Mouse (Mus musculus): ENCODE results near the gene Olr1. TPM values are rescaled to one million over a fixed set of nuclear protein-coding genes. Genes with fewer than 3 reads are reported as not detected.

The Olr1 gene
- under 1 TPM in 1 of 2 experiments, not detected in 1; 0.31 TPM for total RNA-seq (2021)
- long read RNA-seq, experiment 1, result 0 reads
- long read RNA-seq, experiment 2, result 0 reads

GRCm38 (mm10) chr6:129507024-129507423 lies at the start of gene Olr1:
Gene Olr1, minus strand, starts transcription at chr6:129507165.
- no peak for DNase-seq (ENCODE audit: low spot score)

- no peak for DNase-seq (ENCODE audit: low spot score)
Observed at GRCm38 (mm10) chr6:129548009-129548408, 41.0 kb upstream of the Olr1 start.

DNA sequence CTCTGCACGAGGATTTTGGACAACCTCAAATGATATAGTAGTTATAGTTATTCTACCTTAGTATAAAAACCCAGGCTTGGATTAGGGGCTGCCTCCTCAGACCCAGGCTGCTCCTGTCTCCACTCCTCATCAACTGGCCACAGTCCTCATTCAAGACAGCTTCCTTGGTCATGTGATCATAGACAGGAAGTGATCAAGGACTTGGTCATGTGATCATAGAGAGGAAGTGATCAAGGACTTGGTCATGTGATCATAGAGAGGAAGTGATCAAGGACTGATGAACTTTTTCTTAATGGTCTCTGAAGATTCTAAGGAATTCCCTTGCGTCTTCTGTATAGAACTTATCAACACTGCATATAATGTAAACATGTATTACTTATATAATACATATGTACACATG lies 40.3 kb upstream of the Olr1 start:
- no peak for DNase-seq (ENCODE audit: low spot score)

GRCm38 (mm10) chr6:129543709-129544606 lies 37.0 kb upstream of the Olr1 start:
- peak; percentile 75 for DNase-seq (ENCODE audit: low spot score)

DNA sequence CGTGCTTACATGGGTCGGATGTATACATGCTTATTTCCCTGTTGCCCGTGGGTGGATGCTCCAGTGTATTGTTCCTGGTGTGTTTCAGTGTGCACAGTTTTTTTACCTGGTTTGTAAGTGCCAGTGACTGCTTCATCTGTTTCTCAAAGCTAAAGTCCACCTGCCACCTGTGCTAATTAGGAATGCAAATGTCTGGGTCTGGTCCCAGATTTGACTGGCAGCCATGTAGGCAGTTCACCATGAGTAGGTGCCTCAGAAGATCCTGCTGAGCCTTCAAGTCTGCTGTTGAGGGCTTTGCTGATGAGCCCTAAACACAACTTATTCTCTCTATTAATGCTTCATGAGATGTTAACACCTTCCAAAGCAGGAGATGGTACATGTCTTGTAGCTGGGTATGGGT lies 35.6 kb upstream of the Olr1 start:
- DNase-seq (ENCODE audit: low spot score), result no peak

DNA sequence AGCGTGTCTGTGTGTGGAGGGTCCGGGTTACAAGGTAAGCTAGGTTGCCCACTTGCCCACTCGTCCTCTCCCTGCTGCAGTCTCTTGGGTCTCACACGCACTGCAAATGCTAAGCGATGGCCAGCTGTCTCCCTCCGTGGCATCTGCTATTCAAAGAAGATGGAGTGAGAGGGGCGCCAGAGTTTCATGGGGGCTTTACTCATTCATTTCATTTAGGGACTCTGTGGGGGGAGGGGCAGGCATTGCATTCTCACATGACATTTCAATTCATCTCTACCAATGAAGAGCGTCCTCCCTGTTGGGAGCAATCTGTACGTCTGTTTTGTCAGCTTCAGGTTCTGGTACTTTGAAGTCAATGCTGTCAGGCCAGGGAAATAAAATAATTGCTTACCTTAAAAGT lies 35.0 kb upstream of the Olr1 start:
- no peak for DNase-seq (ENCODE audit: low spot score)

DNA sequence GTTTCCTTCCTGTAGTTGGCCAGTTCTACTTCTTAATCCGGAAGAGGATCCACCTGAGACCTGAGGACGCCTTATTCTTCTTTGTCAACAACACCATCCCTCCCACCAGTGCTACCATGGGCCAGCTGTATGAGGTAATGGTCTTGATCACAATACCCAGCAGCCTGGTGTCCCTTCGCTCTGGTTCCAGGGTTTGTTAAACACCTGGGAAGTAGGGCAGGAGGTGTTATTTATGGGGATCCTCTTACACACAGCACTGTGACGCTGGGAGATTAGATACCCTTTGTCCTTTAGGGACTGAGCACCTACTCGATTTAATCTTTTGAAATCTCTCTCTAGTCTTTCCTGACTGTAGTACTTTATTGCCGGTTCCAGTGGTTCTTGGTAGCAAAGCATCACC lies 31.6 kb upstream of the Olr1 start:
- DNase-seq (ENCODE audit: low spot score), result no peak

GRCm38 (mm10) chr6:129535723-129536122 lies 28.8 kb upstream of the Olr1 start:
- DNase-seq (ENCODE audit: low spot score), result no peak

- peak; percentile 18 for DNase-seq (ENCODE audit: low spot score)
Observed at GRCm38 (mm10) chr6:129534627-129535190, 27.7 kb upstream of the Olr1 start.

DNA sequence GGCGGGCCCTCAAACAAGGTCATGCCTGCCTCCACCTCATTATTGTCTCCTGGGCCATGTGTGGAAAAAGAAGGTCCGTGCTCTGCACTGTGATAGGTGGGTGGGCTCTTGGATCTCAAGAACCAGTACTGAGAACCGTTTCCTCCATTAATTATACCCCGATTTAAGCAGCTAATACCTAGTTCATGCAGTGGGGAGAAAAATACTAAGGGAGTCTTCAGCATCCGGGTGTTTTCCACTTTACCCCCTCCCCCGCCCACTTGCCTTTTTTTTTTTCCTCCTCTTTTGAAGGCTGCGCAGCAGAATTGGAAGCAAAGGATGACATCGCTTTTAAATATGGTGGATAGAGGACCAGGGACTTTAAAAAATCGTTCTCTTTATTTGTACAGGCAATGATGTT lies 27.1 kb upstream of the Olr1 start:
- DNase-seq (ENCODE audit: low spot score), result no peak

DNA sequence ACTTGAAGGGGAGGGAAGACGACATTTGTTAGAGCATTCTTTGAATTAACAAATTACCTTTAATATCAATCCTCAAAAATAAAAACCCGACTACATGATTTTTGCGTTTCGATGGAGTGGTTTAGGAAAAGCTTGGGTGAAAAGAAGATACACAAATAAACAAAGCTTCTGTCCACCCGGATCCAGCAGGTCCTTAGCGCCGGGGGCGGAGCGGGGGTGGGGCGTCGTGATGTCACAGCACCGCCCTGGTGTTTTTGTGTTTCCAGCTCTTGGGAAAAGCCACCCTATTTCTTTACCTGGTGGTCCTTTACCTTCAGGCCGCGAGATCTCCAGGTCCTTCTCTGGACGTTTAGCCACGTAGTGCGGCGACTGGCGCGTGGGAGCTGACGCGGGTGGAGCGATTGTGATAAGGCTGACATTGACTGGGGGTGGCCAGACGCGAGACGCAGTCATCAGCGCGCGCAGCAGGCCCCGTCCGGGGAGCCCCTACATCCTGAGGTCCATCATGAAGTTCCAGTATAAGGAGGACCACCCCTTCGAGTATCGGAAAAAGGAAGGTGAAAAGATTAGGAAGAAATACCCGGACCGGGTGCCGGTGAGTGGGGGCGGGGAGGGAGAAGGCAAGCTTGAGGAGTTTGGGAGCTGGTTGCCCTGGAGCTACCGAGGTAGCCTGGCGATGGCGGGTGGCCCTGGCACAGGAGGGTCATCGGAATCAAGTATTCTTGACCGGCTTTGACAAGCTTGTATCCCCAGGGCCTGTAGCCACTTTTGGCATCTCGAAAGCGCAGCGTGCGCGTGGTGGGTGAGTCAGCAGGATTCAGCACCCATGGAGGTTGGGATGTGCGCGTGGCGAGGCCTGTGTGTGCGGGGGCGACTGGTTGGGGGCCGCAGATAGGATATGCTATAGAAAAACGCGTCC lies 26.2 kb upstream of the Olr1 start, which contains the start of gene Gabarapl1:
Gabarapl1 (plus strand) TSS at position 219 of the 919 bp plus-strand sequence.
- DNase-seq (ENCODE audit: low spot score), result peak; percentile 87

GRCm38 (mm10) chr6:129532556-129532941 lies 25.6 kb upstream of the Olr1 start:
- peak; percentile 84 for DNase-seq (ENCODE audit: low spot score)

DNA sequence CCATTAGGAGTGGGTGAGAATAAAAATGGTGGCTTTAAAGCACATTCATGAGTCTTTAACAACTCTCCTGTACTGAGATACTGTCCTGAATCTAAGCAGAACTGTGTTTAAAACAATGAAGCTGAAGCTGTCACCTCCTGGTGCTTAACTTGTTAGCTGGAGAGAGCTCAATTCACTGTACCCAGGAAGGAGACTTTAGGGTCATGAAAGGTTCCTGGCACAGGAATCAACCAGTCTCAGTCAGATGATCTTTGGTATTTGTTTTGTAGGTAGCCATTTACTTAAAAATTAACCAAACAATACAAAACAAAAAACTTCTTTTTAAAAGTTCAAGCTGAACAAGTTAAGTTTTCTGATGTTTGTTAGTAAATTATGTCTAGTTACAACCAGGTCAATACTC lies 23.3 kb upstream of the Olr1 start:
- DNase-seq (ENCODE audit: low spot score), result no peak

DNA sequence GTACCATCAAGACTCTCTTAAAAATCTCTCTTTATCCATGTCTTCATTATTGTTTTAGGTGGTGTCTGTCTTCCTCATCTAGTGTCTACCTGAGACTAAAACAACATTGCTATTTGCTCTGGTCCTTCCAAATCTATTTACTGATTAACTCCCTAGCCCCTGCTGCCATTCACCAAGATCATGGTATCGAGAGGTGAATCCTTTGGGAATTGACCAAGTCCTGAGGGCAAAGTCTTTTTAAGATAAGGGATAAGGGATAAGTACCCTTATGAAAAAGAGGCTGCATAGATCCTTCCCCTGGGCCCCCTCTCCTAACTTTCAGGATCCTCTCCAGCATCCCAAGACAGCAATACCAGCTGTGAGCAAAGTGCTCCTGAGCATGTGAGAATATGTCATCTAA lies 22.6 kb upstream of the Olr1 start:
- DNase-seq (ENCODE audit: low spot score), result no peak

DNA sequence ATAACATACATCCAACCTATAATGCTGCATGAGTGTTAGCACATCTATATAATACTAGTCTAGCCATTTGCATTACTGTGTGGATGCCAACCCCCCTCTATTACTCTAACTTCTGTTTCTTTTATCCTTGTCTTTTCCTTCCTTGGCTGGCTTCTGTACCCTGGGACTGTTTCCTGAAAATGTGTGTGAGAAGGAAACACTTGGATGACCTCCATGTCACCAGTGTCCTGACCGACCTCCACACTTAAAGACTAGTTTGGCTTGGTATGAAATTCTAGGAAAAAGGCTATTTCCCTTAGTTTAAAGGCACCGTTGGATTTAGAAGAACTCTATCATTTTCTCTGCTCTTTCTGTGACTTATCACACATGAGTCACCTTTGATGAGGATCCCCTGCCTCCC lies 20.5 kb upstream of the Olr1 start:
- no peak for DNase-seq (ENCODE audit: low spot score)

GRCm38 (mm10) chr6:129526069-129526468 lies 19.1 kb upstream of the Olr1 start:
- DNase-seq (ENCODE audit: low spot score), result no peak

GRCm38 (mm10) chr6:129517752-129518408 lies 10.9 kb upstream of the Olr1 start:
- DNase-seq (ENCODE audit: low spot score), result peak; percentile 28

GRCm38 (mm10) chr6:129516388-129516787 lies 9.4 kb upstream of the Olr1 start:
- no peak for DNase-seq (ENCODE audit: low spot score)

DNA sequence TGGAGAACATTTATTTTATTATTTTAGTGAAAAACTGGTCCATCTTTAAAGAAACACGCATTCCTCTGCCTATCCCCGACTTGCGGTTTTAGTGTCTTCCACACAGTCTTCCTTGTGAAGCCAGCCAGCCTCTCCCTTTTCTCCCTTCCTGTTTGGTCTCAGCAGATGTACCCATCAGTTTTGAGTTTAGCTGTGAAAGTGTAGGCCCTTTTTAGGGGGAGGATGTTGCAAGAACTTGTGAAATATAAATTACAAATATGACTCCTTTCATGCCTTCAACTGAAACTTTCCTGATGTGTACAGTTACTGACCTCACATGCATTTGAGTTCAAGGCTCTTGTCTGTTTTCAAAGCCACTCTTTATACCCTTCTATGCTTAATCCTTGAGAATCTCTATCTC lies 8.1 kb upstream of the Olr1 start:
- DNase-seq (ENCODE audit: low spot score), result no peak

DNA sequence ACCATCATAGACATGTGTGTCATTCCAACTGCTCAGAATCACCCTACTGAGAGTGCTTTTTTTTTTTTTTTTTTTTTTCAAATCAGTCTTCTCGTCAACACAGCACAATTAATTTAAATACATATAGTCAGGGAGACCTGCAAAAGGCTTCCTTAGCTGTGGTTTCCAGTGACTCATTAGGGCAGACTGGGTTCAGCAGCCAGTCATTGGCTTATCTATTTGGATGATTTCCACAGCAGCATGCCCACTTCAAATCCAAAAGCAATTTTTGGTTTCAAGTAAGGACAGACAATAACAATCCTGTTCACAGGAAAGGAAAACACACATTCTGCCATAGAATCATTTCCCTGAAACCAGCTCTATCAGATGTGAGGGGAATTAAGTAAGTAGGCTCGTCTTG lies 7.4 kb upstream of the Olr1 start:
- no peak for DNase-seq (ENCODE audit: low spot score)

- no peak for DNase-seq (ENCODE audit: low spot score)
Observed at GRCm38 (mm10) chr6:129513409-129513808, 6.4 kb upstream of the Olr1 start.

Measured in gastrocnemius, adult 18-20 months (tissue).